Mouse (Mus musculus) bone marrow, adult 2 months (tissue): ENCODE results near the gene Erbin. TPM values are rescaled to one million over a fixed set of nuclear protein-coding genes. Genes with fewer than 3 reads are reported as not detected.

Experiments used
- H3K27ac ChIP-seq: fragments of 200-500 bp; 2 replicates; pipeline ENCODE4 v1.5.1; 2012; ENCODE audit warnings: low read depth, mild to moderate bottlenecking, control low read depth, inconsistent platforms, low read length; ENCODE audit not compliant: control insufficient read depth, poor library complexity, insufficient read depth
- H3K4me1 ChIP-seq: fragments of 200-500 bp; 2 replicates; pipeline ENCODE4 v1.6.1; 2011; ENCODE audit warnings: low read length; ENCODE audit not compliant: control insufficient read depth, insufficient read depth
- H3K4me3 ChIP-seq: fragments of 200-500 bp; replicated peaks from 2 replicates; pipeline ENCODE3; 2011; ENCODE audit warnings: mild to moderate bottlenecking, low read depth, low read length, control low read depth; ENCODE audit not compliant: control insufficient read depth
- CTCF ChIP-seq: fragments of 200-500 bp; IDR thresholded peaks from 2 replicates; pipeline ENCODE4 v1.5.1; 2011; ENCODE audit warnings: low read length, control low read depth; ENCODE audit not compliant: control insufficient read depth, insufficient read depth
- POLR2A ChIP-seq: fragments of 200-500 bp; IDR thresholded peaks from 2 replicates; pipeline ENCODE4 v1.6.1; 2011; ENCODE audit warnings: low read depth, mild to moderate bottlenecking, control low read depth, low read length, borderline replicate concordance; ENCODE audit not compliant: control insufficient read depth
- WGBS: fragments of 180-500 bp; shearing (Covaris S2); methylation state at CpG from one replicate; pipeline ENCODE4 v1.1.7; 2018; 5-methylcytosine and 5-hydroxymethylcytosine counted together
- polyA plus RNA-seq: library from polyadenylated mRNA; stranded (reverse); fragments of >200 nt; gene quantifications from 2 replicates; pipeline ENCODE4 v1.2.4, GENCODE M21; 2011; ENCODE audit warnings: low replicate concordance; ENCODE audit not compliant: missing spikeins, insufficient read depth, insufficient read length

Erbin gene
- 12.3 and 17.4 TPM in 2 replicates for polyA plus RNA-seq

- peak within 1 kb of the TSS; percentile 85 for H3K4me3 ChIP-seq
- TF ChIP-seq POLR2A (peak; percentile 56; the same call in 1 of the 2 replicates), CTCF (no peak)
- no peaks in the 10 kb centered on the region for H3K4me1 ChIP-seq
- under 1% methylated on average over 93 of the region's 93 CpGs for WGBS
- peak within 1 kb of the TSS; percentile 100 for H3K27ac ChIP-seq
Observed at GRCm38 (mm10) chr13:103920261-103920932, at the start of gene Erbin. Erbin (minus strand) TSS chr13:103920514.

- Histone ChIP-seq H3K27ac (no peak overlapping the region), H3K4me3 (no peak overlapping the region), H3K4me1 (peaks cover 1% of the 10 kb centered on the region; the same call in 1 of the 2 replicates)
- TF ChIP-seq CTCF (no peak), POLR2A (no peak)
- WGBS: 82% methylated on average over 6 of the region's 6 CpGs
Observed at GRCm38 (mm10) chr13:103969912-103970311, 49.6 kb upstream of the Erbin start.

- no peaks in the 10 kb centered on the region for H3K4me1 ChIP-seq
- no peak overlapping the region for H3K27ac ChIP-seq
- 91% methylated on average over 9 of the region's 9 CpGs for WGBS
- TF ChIP-seq POLR2A: no peak
- TF ChIP-seq CTCF: no peak
- H3K4me3 ChIP-seq: no peak overlapping the region
Observed at GRCm38 (mm10) chr13:103967987-103968386, 47.7 kb upstream of the Erbin start.

GRCm38 (mm10) chr13:103966696-103967215 is 46.4 kb upstream of the Erbin start:
- WGBS: 83% methylated on average over 8 of the region's 8 CpGs
- no peak overlapping the region for H3K27ac ChIP-seq
- TF ChIP-seq POLR2A (no peak), CTCF (no peak)
- H3K4me3 ChIP-seq: no peak overlapping the region
- H3K4me1 ChIP-seq: no peaks in the 10 kb centered on the region

GRCm38 (mm10) chr13:103965187-103965586 is 44.9 kb upstream of the Erbin start:
- no peak for TF ChIP-seq CTCF
- no peak for TF ChIP-seq POLR2A
- H3K4me3 ChIP-seq: no peak overlapping the region
- no peaks in the 10 kb centered on the region for H3K4me1 ChIP-seq
- no peak overlapping the region for H3K27ac ChIP-seq
- 55% methylated on average over 2 of the region's 2 CpGs for WGBS

- 50% methylated on average over 2 of the region's 2 CpGs for WGBS
- no peak for TF ChIP-seq POLR2A
- TF ChIP-seq CTCF: no peak
- H3K4me3 ChIP-seq: no peak overlapping the region
Observed at GRCm38 (mm10) chr13:103963094-103963493, 42.8 kb upstream of the Erbin start.

GRCm38 (mm10) chr13:103959841-103960240 is 39.5 kb upstream of the Erbin start:
- 81% methylated on average over 5 of the region's 5 CpGs for WGBS
- H3K4me1 ChIP-seq: peaks cover 1% of the 10 kb centered on the region; the same call in 1 of the 2 replicates
- no peak overlapping the region for H3K4me3 ChIP-seq
- no peak overlapping the region for H3K27ac ChIP-seq
- TF ChIP-seq CTCF: no peak
- no peak for TF ChIP-seq POLR2A

More at GRCm38 (mm10) chr13:103963094-103963493, 42.8 kb upstream of the Erbin start:
- Histone ChIP-seq H3K4me1 (peaks cover under 1% of the 10 kb centered on the region; the same call in 1 of the 2 replicates), H3K27ac (no peak overlapping the region)

GRCm38 (mm10) chr13:103958607-103959123 is 38.4 kb upstream of the Erbin start:
- TF ChIP-seq POLR2A (no peak), CTCF (no peak)
- no peak overlapping the region for H3K27ac ChIP-seq
- 36% methylated on average over 9 of the region's 9 CpGs for WGBS
- H3K4me1 ChIP-seq: peaks cover 1% of the 10 kb centered on the region; the same call in 1 of the 2 replicates
- H3K4me3 ChIP-seq: no peak overlapping the region
